Mouse (Mus musculus) urinary bladder, adult 18-20 months (tissue): ENCODE measurements around the gene Frmd8.

Source experiments
- DNase-seq, 2 experiments: peaks; one replicate each; pipeline ENCODE4 v3.0.0; 2022; ENCODE audit warnings: low spot score in 2 of 2, mixed read lengths in 2 of 2

Gene Frmd8

GRCm38 (mm10) chr19:5874969-5875480 lies at the start of gene Frmd8:
Gene Frmd8 (minus strand): TSS chr19:5875274.
- peak; percentile 87 to 91 for DNase-seq

DNA sequence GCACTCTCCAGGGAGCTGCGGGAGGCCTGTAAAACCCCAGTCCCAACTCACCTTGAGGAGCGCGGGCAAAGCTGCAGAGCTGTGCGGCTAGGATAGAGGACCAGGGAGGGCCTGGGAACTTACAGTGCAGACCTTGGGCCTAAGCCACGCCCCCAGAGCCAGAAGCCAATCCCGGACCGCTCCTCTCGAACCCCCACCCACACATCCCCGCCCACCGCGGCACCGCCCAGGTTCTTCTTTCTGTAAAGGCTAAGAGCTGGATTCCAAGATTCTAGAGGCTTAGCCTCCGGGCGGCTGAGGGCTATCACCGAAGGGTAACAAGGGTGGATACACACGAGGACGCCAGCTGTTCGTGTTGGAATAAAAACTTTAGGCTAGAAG lies 49.6 kb upstream of the Frmd8 start, which contains the start of gene Cdc42ep2:
TSS of gene Cdc42ep2 (minus strand) at position 104 of the 381 bp plus-strand sequence.
- peak; percentile 93 to 95 for DNase-seq

GRCm38 (mm10) chr19:5923990-5924712 lies 49.1 kb upstream of the Frmd8 start:
- DNase-seq: peak; percentile 75 to 84

DNA sequence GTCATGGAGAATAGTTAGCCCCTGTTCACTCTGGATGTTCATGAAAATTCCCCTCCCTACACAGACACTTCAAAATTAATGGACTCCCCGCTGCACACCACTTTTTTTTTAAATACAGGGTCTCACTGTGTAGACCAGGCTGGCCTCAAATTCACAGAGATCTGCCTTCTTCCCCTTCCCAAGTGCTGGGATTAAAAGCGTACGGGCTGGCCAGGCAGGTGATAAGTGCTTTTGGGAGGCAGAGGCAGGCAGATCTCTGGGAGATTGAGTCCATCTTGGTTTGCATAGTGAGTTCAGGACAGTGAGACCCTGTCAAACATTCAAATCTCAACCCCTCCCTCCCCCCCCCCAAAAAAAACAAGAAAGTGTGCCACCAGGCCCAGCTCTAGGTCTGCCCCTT lies 47.9 kb upstream of the Frmd8 start:
- DNase-seq: no peak

DNA sequence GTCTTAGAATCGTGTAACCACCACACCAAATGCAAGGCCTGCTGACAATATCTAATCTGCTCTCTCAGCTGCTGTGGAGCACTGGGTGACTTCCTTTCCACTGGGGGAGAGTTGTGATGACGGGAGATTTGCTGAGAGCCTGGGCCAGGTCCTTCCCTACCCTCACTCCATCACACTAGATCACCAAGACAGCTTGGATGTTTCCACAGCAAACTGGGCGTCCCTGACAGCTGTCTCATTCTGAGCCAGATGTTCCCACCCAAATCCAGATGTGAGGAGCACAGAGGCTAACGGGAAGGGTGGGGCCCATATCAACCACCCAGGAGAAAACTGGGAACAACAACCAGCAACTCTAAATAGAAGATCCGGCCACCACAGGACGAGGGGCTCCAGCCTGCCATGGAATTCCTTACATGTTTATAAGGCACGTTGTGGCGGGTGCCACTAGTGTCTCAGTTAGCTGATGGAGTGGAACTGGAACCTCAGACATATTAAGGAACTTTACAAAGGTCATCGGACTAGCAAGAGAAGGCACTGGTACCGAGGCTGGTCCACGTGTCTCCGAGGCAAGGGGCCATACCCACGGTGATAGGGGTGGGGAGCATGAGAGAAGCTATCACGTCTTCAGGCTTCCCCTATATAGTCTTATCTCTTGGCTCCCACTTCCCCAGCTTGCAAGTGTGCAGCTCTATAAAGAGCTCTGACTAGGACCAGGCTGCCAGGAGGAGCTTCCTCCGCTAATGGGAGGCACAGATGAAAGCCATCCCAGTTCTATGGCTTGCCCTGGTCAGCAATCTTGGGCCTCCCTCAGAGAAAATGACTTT lies 47.3 kb upstream of the Frmd8 start:
- DNase-seq: peak in 1 of 2 experiments; percentile 42

- no peak for DNase-seq
Observed at GRCm38 (mm10) chr19:5921715-5922114, 46.6 kb upstream of the Frmd8 start.

- DNase-seq: no peak
Observed at GRCm38 (mm10) chr19:5913007-5913719, 38.1 kb upstream of the Frmd8 start, which contains the start of gene Dpf2. Gene Dpf2 (minus strand): TSS chr19:5913010.

DNA sequence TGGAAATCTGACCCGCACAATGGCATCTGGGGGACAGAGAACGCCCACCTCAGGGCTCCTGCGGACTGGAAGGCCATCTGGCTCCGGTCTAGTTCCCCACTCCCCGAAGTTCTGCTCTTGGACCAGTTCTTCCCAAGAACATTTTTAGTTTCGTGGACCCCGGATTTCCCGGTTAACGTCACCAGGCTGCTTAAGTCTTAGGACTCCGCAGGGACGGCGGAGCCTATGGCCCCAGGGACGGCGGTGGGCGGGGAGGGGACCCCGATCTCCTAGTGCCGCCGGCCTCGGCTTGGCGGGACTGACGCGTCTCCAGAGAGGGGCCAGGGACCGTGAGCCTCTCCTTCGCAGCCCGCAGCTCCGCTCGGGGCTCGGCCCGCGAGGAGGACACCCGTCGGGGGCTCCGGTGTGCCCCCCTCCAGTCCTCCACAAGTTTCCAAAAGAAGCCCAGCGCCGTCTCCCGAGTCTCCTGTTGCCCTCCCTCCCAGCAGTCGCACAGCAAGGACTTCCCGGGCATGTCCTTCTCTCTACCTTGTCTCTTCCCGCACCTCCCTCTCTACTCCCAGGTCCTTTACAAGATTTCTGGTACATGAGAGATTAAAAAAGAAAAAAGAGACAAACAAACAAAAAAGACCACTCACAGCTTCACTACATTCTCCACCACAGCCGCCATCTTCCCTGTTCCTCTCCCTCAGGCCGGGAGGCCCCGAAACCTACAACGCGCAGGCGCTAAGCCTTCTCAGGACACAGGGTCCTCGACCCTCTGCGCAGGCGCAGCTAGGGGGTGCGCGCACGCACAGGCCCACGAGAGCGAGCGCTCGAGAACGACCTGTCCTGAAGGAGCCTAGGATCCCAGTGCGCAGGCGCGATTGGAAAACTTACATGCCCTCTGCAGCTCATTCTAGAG lies 37.3 kb upstream of the Frmd8 start:
- DNase-seq: peak; percentile 91 to 98

DNA sequence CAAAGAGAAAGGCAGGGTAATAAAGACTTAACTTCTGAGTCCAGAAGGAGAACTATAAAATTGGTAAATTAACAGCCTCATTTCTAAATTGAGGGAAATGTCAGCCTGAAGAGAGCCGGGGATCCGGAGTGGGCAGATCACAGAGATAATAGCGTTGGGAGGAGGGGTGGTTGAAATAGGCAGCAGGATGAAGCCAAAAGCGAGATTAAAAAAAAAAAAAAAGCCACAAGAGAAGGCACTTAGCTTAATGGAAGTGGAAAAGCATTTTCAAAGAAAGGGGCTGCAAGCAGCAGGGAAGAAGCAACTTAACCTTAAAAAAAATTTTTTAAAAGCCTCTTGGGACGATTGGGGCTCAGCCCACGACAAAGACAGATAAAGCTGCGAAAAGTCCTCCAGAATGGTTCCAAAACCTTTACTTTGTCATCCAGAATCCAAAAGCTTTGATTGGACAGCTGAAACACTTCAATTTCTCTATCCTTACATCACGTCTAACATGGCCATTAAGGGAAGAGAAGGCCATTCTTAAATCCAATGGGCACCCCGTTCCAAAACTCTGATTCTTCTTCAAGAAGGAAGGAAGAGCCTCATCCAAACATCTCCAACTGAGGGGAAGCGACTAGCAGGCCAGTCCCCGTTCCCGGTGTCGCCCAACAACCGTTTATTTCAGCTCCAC lies 36.5 kb upstream of the Frmd8 start:
- DNase-seq: no peak

DNA sequence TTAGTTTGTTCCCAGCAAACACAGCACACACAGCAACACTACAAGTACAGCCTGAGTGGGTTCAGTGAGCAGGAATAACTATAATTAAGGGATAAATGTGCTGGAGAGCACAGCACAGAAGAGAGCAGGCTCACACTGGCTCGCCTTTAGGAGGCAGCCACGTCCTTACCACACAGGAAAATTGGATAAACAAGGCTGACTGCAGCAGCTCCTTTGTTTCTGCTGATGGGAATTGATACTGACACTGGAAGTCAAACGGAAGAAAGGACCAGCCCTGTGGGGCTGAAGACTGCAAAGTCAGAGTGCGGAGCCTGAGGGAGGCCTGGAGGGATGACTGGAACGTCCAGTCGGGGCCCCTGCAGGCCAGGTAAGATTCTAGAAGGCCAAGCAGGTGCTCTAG lies 35.1 kb upstream of the Frmd8 start:
- DNase-seq: no peak

DNA sequence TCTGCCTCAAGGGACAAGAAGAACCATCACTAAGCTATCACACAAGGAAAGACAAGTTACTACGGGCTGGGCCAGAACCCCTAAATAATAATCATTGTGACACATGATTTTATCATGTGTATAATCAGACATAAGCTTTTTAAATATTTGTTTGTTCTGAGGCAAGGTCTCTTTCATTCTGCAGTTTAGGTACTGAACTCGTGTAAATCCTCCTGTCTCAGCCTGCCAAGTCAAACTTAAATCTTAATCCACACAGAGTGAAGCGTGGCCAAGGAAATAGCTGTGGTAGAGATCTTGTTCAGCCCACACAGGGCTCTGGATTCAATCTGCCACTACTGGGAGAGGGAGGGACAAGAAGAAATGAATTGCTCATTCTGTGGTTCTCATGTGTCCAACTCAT lies 32.2 kb upstream of the Frmd8 start:
- DNase-seq: no peak

DNA sequence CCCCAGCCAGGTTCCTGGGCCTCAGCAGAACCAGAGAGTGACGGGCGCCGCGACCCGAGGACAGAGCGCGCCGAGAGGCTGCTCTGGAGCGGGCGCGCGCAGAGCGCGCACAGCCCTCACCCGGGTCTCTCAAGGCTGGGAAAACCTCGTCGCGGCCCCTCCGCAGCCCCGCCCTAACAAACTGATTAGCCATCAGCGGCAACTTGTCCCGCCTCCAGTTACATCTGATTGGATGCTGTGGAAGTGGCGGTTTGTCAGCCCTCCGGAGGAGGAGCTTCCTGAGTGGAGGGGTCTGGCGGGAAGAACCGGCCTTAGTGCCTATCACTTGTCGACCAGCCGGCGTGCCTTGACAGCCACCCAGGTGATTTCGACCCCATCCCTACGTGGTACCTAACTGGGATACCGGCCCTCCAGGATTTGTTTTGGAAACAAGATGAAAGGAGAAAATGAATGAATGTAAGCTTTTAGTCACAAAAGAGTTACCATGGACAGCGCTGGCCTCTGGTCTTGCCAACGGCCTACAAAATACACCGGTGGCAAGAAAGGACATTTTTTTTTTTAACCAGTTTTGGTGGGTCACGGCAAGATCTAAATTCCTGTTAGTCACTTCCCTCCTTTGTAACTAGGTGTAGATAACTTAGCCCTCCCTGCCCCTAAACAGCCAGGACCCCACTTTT lies 19.1 kb upstream of the Frmd8 start, which contains the start of gene Tigd3:
TSS of gene Tigd3 (minus strand) at position 148 of the 677 bp plus-strand sequence.
- peak; percentile 81 to 85 for DNase-seq

DNA sequence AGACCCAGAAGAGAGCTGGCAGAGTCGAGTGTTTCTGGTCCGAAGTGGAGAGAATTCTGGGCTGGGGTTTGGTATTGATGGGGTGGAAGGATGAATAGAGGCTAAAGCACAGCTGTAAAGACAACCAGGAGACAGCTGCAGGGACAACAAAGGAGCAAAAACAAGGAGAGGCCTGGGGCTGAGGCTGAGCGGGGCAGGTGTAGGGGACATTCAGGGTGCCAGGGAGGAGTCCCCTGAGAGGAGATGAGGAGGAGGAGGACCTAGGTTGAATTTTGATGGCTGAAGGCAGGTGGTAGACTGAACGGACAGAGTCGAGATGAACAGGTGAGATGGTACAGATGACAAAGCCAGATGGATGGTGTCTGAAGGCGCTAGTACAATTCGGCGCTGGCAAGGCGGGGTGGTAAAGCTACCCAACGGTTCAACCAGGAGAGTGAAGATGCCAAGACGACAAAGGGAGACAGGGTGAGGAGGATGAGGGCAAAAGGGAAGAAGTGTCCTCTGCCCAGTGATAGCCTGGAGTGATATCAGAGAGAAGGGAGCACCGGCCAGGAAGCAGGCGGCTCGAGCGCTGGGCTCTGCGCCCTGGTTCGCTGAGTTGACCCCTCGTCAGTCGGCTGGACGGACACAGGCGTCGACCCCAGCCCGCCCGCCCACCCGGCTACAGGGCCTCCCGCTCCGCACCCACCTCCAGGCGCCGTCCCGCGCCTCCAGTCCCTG lies 18.4 kb upstream of the Frmd8 start:
- DNase-seq: no peak

- no peak for DNase-seq
Observed at GRCm38 (mm10) chr19:5892735-5893134, 17.7 kb upstream of the Frmd8 start.

DNA sequence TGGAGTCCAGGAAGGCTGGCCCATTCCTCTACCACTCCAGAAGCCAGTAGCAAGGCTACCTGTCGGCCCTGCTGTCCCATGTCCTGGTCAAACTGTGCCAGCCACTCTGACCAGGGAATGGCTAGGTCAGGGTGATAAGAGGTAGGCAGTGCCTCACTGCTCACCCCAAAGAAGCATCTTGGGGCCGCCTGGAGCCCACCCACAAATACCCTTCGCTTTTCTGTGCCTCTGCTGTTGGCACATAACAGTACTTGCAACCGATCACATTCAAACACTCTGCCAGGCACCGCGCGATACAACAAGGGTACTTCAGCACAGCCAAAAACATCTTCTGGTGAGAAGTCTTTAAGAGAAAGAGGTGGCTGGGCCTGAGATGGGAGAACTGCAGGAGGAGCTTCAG lies 17.2 kb upstream of the Frmd8 start:
- no peak for DNase-seq

- no peak for DNase-seq
Observed at GRCm38 (mm10) chr19:5891521-5892258, 16.6 kb upstream of the Frmd8 start.

DNA sequence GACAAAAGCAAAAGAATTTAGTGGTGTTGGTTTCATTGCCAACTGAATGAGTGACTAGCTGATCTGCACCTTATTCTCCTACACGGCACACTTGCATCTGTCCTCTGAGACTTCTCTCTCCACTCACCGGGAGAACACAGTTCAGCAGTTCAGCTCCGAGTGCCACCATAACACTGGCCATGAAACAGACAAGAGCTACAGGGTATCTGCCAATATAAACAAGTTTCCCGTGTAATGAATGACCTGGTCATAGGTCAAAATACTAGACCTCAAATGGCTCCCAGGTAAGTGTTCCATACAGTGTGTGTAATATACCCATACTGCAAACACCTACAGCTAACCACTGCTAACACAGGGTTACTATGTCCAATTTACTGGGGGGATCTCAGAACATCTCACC lies 14.1 kb upstream of the Frmd8 start:
- no peak for DNase-seq

DNA sequence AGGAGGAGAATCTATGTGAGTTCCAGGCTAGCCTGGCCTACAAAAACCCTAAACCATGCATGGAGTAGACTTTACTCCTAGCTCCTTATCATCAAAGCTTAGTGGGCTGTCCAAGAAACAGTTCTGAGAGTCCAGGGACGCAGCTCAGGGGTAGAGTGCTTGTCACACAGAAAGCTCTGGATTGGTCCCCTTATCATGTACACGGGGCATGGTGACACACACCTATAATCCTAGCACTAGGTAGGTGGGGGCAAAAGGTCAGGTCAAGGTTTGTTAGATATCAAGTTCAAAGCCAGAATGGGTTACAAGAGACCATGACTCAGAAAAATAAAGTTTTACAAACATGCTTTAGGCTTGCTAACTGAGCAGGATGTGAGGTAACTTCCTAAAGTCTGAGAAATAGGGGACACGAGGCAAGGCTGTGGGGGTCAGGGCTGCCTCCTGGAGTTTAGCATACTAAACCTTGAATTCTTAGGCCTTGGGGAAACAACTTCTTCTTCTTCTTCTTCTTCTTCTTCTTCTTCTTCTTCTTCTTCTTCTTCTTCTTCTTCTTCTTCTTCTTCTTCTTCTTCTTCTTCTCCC lies 12.3 kb upstream of the Frmd8 start:
- DNase-seq: no peak
